Mouse (Mus musculus): ENCODE measurements around the gene Babam2. TPM values are rescaled to one million over a fixed set of nuclear protein-coding genes. Genes with fewer than 3 reads are reported as not detected.

Babam2 gene
- total RNA-seq, 2 experiments from 2014 or later: 30.2 TPM

DNA sequence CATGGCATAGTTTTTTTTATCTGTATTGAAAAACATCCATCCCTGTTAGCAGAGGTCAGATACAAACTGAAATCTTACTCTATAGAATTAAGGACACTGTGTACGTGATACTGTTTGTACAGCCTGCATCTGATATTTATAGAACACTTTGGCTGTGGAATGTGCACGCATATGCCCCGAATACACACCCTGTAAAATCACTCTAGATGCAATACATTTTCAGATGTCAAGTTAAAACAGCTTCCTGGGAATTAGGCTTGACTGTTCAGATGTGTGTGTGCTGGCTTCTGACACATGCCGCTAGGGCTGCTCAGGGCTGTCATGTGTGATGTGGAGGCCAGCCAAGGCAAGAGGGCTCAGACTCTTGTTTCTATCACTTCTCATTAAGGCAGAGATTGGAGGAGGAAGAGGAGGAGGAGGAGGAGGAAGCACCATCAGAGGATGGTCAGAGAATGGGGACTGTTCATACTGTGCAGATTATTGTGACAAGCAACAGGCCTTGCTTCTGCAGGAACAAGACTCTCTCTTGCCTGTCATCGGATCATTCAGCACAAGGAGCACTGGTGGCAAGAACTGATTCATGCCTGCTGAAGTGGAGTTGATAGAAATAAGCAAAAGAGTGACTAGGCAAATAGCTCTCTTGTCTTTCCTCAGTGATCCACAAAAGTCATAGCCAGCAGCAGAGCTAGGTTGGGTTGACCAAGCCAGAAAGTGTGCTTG lies 368.7 kb downstream of the Babam2 start:
- DNase-seq: no peak
- no peak overlapping the region for H3K4me3 ChIP-seq
- H3K27ac ChIP-seq: peak overlapping the region; percentile 53
- intact Hi-C loops (cut with DNase I): loop anchor here (5.0 kb wide), 1 partner anchor 66 kb away; no protein-coding TSS in a partner anchor
- TF ChIP-seq CTCF (IDR thresholded peaks at IDR 0.05): no peak

DNA sequence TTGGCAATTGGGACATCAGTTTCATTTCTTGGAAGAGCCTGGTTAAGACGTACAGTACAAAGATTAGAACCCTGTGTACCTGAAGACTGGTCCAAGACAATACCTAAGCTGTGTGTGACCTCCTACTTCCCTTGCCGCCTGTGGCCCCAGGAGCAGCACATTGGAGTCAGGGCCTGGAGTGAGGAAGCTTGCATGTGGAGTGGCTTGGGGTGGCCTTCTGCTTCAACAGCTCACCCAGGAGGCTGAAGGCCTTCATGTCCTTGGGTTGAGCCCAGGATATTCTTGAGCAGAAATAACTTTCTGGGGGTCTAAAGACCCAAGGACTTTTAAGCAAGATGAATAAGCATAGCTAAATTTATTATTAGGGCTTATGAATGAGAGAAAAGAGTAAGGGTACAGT lies 369.4 kb downstream of the Babam2 start:
- Histone ChIP-seq H3K27ac (no peak overlapping the region), H3K4me3 (no peak overlapping the region)
- intact Hi-C loops (cut with DNase I): loop anchor here (5.0 kb wide), 1 partner anchor 65 kb away; no protein-coding TSS in a partner anchor
- DNase-seq: no peak
- TF ChIP-seq CTCF (IDR thresholded peaks at IDR 0.05): no peak

DNA sequence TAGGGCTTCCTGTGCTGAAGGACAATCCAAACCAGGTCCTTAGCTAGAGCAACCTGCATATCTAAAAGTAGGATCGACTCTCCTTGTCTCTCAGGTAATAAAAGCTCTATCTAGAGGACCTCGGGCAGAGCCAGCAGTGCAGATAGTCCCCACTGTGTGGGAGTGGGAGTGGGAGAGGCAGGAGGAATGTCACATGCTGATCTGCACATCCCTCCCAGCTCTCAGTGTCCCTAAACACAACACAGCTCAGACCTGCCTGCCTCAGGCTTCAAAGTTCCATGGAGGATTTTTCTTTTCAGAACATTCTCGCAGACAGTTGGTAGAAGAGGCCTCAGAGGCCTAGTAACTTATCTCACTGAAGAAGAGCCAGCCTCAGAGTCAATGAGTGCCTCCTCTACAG lies 371.1 kb downstream of the Babam2 start:
- intact Hi-C loops (cut with DNase I): loop anchor here (5.0 kb wide), 1 partner anchor 64 kb away; no protein-coding TSS in a partner anchor

DNA sequence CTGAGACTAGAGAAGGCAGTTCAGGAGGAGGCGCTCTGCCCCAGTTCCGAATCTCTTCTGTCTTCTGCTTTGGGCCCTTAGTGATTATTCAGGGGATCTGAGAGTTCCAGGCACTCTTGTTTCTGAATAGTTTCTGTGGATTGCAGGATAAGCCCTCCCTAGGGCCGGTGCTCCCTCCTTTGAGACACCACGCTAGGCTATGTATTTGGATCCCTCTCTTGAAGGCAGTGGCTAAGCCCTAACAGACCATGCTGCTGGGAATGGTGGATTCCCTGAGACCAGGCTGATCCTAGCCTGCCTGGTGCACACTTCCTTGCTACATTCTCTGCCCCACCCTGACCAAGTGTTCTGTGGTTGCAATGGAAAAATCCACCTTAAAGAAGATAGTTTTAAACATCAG lies 371.6 kb downstream of the Babam2 start:
- intact Hi-C loops (cut with DNase I): loop anchor here (5.0 kb wide), 1 partner anchor 63 kb away; no protein-coding TSS in a partner anchor
- Histone ChIP-seq H3K27ac (peak overlapping the region; percentile 53), H3K4me3 (no peak overlapping the region)
- no peak for TF ChIP-seq CTCF (IDR thresholded peaks at IDR 0.05)
- no peak for DNase-seq

More for the DNA sequence above, 371.1 kb downstream of the Babam2 start:
- Histone ChIP-seq H3K4me3 (no peak overlapping the region), H3K27ac (peak overlapping the region; percentile 53; the same call in 1 of the 2 replicates)
- DNase-seq: no peak
- no peak for TF ChIP-seq CTCF (IDR thresholded peaks at IDR 0.05)

DNA sequence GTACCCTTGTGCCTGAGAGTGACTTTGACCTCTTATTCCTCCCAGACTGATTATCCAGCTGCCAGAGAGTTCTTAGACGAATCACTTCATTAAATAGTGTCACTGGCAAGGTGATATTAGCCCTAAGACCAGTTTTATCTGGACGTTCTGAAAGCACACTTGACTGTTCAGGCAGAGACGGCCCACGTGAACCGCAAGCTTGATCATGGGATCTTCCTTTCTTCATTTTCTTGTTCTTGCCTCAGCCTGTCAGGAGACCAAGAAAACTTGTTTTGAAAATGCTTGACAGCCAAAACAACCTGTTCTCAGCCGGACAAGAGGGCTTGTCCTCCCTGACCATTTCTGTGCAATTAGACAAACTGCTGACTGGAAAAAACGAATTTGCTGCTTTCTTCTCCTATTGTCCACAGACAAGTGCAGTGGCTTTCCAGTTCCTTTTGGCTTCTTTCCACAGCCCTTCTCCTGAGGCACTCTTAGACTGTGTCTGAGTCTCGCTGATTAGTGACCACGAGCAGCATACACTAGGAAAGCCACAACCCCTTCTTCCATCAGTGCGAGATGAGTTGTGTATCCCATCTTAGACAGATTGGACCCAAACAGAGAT lies 372.2 kb downstream of the Babam2 start:
- DNase-seq: no peak
- H3K4me3 ChIP-seq: no peak overlapping the region
- intact Hi-C loops (cut with DNase I): loop anchor here (5.0 kb wide), 1 partner anchor 63 kb away; no protein-coding TSS in a partner anchor
- TF ChIP-seq CTCF (IDR thresholded peaks at IDR 0.05): no peak
- H3K27ac ChIP-seq: peak overlapping the region; percentile 53

DNA sequence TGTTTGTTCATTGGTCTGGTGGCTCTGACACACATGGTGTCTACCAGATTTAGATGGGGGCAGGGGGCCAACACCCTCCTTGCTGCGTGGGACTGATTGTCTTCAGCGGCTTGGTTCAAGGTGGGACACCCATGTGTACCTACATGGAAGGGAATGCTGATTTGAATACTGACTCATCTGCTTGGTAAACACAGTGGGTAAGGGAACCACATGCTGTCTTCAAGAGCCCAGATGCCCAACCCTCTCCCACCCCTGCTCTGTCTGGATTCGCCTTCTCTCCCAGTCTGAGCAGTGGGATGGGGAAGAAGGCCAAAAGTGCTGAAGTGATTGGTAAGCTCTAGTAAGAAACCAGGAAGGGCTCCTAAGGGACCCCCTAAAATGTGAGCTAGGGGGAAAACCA lies 373.3 kb downstream of the Babam2 start:
- intact Hi-C loops (cut with DNase I): no loop called here
- DNase-seq: no peak
- no peak for TF ChIP-seq CTCF (IDR thresholded peaks at IDR 0.05)

DNA sequence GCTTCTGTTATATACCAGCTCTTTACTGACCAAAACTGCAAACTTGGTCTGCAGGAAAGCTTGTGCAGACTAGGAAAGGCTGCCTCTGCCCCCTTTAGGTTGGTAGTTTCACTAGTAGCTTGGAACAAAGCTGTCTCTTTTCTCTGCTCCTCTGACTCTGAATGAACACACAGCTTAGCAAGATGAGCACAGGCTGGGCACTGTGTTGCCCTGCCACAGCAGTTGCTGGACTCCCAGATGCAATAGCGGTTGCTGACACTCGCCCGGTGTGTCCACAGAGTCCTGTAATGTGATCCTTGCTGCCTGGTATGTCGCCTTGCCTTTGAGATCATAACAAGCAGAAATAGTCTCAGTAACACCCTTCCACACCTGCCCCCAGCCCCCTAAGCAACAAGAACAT lies 373.8 kb downstream of the Babam2 start:
- intact Hi-C loops (cut with DNase I): no loop called here
- Histone ChIP-seq H3K27ac (peak overlapping the region; percentile 72), H3K4me3 (no peak overlapping the region)
- TF ChIP-seq CTCF (IDR thresholded peaks at IDR 0.05): peak; percentile 9; the same call in 1 of the 2 replicates
- peak; percentile 57 for DNase-seq

More for the DNA sequence above, 373.3 kb downstream of the Babam2 start:
- no peak overlapping the region for H3K4me3 ChIP-seq
- peak overlapping the region; percentile 72 for H3K27ac ChIP-seq

DNA sequence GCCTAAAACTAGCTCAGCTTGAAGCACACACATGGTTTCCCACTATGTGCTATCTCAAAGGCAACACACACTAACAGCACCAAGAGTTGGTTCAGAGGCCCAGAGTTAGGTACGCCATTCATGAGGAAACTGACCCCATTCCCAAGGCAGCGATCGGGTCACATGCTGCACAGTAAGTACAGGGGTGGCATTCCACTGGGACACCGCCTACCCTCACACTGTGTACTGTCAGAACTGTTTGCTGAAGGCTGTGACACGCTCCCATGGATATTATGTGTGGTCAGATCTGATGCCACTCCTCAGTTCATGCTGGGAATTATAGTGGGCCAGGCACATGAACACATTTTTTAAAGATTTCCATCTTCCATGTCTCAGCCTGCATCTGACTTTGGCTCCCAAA lies 374.3 kb downstream of the Babam2 start:
- Histone ChIP-seq H3K4me3 (no peak overlapping the region), H3K27ac (peak overlapping the region; percentile 72)
- intact Hi-C loops (cut with DNase I): no loop called here
- TF ChIP-seq CTCF (IDR thresholded peaks at IDR 0.05): no peak
- peak; percentile 15 for DNase-seq

DNA sequence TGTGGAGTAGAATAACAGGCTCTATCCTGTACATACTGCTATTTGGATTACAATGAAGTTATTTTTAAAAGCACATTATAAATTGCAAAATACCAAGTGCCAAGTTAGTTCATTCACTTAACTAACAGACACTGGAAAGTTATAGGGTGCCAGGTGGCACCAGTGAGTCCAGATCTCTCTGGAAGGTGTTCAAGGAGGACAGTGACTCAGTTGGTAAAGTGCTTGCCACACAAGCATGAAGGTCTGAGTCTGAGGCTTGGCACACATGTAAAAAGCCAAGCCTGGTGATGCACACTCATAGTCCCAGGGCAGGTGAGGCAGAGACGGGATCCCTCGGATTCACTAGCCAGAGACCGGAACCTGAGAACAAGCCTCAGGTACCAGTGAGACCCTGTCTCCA lies 375.4 kb downstream of the Babam2 start:
- no peak for TF ChIP-seq CTCF (IDR thresholded peaks at IDR 0.05)
- intact Hi-C loops (cut with DNase I): no loop called here

DNA sequence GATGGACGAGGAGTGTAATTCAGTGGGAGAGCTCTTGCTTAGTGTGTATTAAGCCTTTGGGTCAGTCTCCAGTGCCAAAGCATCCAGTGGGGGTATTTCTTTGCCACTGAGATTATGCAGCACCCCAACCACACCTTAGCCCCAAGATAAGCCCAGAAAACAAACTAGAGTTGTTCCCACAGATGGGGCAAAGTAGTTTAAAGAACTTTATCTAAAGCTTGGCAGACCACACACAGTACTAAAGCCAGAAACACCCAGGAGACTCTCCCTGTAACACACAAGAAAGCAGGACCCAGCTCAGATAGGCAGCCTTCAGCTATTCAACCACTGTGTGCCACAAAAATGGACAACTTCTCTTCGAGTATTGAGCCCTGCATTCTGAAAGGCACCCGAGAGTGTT lies 376.6 kb downstream of the Babam2 start:
- Histone ChIP-seq H3K27ac (no peak overlapping the region), H3K4me3 (no peak overlapping the region)
- intact Hi-C loops (cut with DNase I): no loop called here
- DNase-seq: no peak
- TF ChIP-seq CTCF (IDR thresholded peaks at IDR 0.05): no peak

More for the DNA sequence above, 375.4 kb downstream of the Babam2 start:
- no peak overlapping the region for H3K4me3 ChIP-seq
- DNase-seq: peak; percentile 8
- no peak overlapping the region for H3K27ac ChIP-seq

DNA sequence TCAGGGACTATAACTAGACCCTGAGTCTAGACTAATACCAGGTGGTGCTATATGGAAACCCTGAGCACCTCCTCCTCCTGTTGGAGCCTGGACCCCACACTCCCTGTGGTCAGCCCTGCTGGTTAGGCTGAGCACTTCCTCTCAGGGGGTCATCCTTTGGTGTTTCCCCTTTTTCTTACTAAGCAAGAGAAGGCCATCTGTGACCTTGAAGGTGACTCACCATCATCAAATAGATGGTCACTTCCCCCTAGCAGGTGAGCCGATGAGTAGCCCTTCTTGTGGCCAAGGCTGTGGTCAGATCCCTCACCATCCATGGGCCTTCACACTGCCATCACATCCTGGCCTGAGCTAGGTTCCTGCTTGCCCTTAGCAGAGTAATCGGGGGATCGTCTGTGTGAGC lies 379.7 kb downstream of the Babam2 start:
- Histone ChIP-seq H3K27ac (no peak overlapping the region), H3K4me3 (no peak overlapping the region)
- no peak for TF ChIP-seq CTCF (IDR thresholded peaks at IDR 0.05)
- peak; percentile 9 for DNase-seq
- intact Hi-C loops (cut with DNase I): no loop called here

DNA sequence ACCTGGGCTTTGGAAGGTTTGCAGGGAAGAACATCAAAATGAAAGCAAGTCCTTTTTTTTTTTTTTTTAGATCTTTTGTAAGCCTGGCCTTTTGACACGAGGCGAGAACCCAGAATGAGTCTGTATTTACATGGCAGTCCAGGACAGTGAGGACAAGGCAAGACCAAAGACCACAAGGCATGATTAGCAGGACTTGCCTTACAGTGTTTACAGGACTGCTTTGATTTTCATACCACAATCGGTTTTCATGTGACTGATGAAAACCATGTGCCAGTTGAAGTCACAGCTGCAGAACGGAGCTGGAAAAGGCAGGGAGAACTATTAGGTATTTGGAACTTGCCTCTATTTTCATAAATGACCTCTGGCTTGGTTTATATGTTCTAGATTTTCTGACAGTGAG lies 381.5 kb downstream of the Babam2 start:
- Histone ChIP-seq H3K27ac (peak overlapping the region; percentile 86), H3K4me3 (no peak overlapping the region)
- DNase-seq: peak; percentile 15
- no peak for TF ChIP-seq CTCF (IDR thresholded peaks at IDR 0.05)
- intact Hi-C loops (cut with DNase I): no loop called here

DNA sequence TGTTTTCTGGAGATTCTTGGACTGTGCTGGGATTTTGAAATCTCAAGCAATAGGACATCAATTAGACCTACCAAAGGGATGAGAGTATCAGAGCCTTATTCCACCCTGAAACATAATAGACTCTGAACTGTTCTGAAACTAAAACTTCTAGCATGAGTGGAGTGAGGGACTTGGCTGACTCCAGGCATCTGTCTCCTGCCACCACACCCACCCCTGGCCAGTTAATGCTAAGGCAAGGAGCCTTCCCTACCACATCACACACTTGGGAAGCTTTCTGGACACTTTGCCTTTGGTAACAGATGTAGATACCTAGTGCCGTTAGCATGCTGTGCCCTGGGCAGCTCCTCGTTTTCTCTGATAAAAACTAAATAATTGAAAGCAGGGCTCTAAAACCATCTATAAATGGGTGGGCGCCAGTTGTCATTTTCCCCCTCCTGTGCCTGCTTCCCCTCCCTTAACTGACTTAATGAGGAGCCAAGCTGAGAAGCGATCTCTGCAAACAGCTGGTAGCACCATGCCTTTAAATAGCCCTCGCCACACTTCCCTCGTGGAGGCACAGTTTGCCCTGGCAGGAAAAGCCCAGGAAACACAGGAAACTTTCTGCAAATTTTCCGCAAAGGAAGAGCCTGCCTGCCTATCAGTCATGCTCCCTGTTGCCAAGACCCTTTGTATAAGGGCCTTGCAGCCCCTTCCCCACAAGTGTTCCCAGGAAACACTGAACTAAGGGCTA lies 383.2 kb downstream of the Babam2 start:
- DNase-seq: peak; percentile 68
- Histone ChIP-seq H3K4me3 (no peak overlapping the region), H3K27ac (peak overlapping the region; percentile 86)
- TF ChIP-seq CTCF (IDR thresholded peaks at IDR 0.05): no peak
- intact Hi-C loops (cut with DNase I): loop anchor here (5.0 kb wide), 1 partner anchor 158 kb away; no protein-coding TSS in a partner anchor

All from gastrocnemius, adult 2 months (tissue).